Mouse (Mus musculus) thymus, adult 2 months (tissue): ENCODE data around the gene Alpk3. TPM values are rescaled to one million over a fixed set of nuclear protein-coding genes. Genes with fewer than 3 reads are reported as not detected.
A peak's percentile ranks its signal among the peaks of the same experiment; 100 is the strongest.

ENCODE experiments used
- DNase-seq: peaks from one replicate; pipeline ENCODE4 v3.0.0; 2021
- H3K27ac ChIP-seq: fragments of 200-500 bp; 2 replicates; pipeline ENCODE4 v1.5.1; 2012; ENCODE audit warnings: low read length, control low read depth; ENCODE audit not compliant: control insufficient read depth, insufficient read depth
- H3K27me3 ChIP-seq: fragments of 200-500 bp; 2 replicates; pipeline ENCODE4 v1.6.1; 2012; ENCODE audit warnings: mild to moderate bottlenecking, low read length, moderate library complexity, mixed read lengths; ENCODE audit not compliant: control insufficient read depth, insufficient read depth
- H3K36me3 ChIP-seq: fragments of 200-500 bp; 2 replicates; pipeline ENCODE4 v1.6.1; 2012; ENCODE audit warnings: mild to moderate bottlenecking, low read length, moderate library complexity; ENCODE audit not compliant: control insufficient read depth, insufficient read depth
- H3K4me1 ChIP-seq: fragments of 200-500 bp; replicated peaks from 2 replicates; pipeline ENCODE4 v1.6.1; 2012; ENCODE audit warnings: low read length; ENCODE audit not compliant: control insufficient read depth, insufficient read depth
- H3K4me3 ChIP-seq: fragments of 200-500 bp; 2 replicates; pipeline ENCODE4 v1.5.1; 2012; ENCODE audit warnings: mild to moderate bottlenecking, low read length, control low read depth, moderate library complexity; ENCODE audit not compliant: control insufficient read depth, insufficient read depth
- CTCF ChIP-seq: fragments of 200-500 bp; IDR thresholded peaks from 2 replicates; pipeline ENCODE4 v1.5.1; 2012; ENCODE audit warnings: mild to moderate bottlenecking, control low read depth, low read length, moderate library complexity, borderline replicate concordance; ENCODE audit not compliant: control insufficient read depth, poor library complexity, insufficient read depth; ENCODE audit errors: extremely low read depth
- POLR2A ChIP-seq: fragments of 200-500 bp; IDR thresholded peaks from 2 replicates; pipeline ENCODE4 v1.6.1; 2012; ENCODE audit warnings: mild to moderate bottlenecking, low read length, control low read depth, moderate library complexity; ENCODE audit not compliant: control insufficient read depth, poor library complexity, insufficient read depth; ENCODE audit errors: extremely low read depth
- WGBS: fragments of 180-500 bp; shearing (Covaris S2); methylation state at CpG from one replicate; pipeline ENCODE4 v1.1.7; 2018; 5-methylcytosine and 5-hydroxymethylcytosine counted together
- polyA plus RNA-seq: library from polyadenylated mRNA; depleted of rRNA; stranded (reverse); fragments of >200 nt; gene quantifications from 2 replicates; pipeline ENCODE4 v1.2.3, GENCODE M21; 2012

Gene Alpk3
- polyA plus RNA-seq, 1 experiment, result 1.4 TPM

DNA sequence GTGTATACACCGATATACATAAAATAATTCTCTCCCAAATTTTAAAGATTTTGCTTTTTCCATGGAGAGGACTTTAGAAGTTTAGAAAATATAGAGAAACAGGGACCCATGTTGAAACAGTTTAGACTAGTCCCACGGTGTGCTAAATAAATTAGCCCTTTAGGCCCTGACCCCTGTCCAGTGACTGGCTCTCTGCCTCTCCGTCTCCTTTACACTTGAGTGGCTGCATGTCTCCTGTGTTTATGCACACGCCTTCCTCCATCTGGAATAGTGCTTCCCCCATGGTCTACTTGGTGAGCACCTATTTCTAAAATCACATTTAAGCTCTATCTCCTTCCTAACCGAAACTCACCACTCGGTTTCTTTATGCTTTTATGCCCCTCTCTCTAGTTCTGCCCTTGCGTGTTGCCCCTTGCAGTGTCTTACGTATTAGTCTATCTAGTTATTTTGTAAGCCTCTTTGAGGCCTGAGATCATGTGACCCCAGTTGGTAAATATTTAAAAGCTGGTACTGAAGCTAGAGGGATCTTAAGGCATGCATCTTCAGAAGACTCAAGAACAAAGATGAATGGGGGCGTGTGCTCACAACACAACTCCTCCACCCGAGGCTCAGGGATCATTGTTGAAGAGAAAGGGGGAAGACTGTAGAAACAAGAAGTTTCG is 1.6 kb upstream of the Alpk3 start:
- no peak for TF ChIP-seq CTCF
- TF ChIP-seq POLR2A, result no peak
- H3K27me3 ChIP-seq, result no peaks in the 10 kb centered on the region
- no peaks in the 10 kb centered on the region for H3K36me3 ChIP-seq
- no peak for DNase-seq
- H3K4me3 ChIP-seq, result no peak overlapping the region
- H3K4me1 ChIP-seq, result no peaks in the 10 kb centered on the region
- WGBS, result 91% methylated on average over 11 of the region's 11 CpGs
- H3K27ac ChIP-seq, result no peak overlapping the region

DNA sequence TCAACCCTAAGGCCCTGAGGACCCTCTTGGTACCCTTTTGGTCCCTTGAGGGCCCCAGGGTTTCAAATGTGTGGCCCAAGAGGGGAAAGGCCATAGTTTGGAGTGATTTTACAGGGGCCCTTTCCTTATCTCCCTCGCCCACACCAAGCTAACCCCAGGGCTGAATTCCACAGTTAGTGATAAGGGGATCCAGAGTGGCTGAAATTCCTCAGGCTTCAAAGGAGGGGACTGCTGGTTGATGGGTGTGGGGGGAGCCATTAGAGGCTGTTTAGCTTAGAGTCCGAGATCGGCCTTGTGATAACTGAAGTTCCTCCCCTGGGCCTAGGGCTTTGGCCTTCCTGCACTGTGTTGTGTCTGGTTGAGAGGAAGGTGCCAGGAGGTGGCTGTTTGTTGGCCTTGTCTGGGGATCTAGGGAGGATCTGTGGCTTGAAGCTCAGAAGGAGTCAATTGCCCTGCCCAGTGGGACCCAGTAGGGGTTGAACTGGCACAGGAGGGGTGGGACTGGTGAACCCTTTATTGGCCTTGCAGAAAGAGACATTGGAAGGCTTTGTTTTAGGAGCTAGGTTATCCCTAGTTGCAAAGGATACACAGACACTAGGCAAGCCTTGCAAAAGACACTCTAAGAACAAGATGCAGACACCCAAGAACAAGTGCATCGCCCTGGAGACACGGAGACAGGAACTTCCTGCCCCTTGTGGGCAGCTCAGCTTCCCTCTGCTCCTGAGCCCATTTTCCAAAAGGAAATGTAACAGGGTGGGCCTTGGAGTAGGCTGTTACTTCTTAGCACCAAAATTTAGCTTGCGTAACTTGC is 706 bp downstream of the Alpk3 start:
- Histone ChIP-seq H3K4me3 (no peak overlapping the region), H3K4me1 (no peaks in the 10 kb centered on the region), H3K36me3 (no peaks in the 10 kb centered on the region), H3K27ac (no peak overlapping the region), H3K27me3 (no peaks in the 10 kb centered on the region)
- 78% methylated on average over 6 of the region's 6 CpGs for WGBS
- TF ChIP-seq POLR2A (no peak), CTCF (no peak)
- DNase-seq, result no peak

DNA sequence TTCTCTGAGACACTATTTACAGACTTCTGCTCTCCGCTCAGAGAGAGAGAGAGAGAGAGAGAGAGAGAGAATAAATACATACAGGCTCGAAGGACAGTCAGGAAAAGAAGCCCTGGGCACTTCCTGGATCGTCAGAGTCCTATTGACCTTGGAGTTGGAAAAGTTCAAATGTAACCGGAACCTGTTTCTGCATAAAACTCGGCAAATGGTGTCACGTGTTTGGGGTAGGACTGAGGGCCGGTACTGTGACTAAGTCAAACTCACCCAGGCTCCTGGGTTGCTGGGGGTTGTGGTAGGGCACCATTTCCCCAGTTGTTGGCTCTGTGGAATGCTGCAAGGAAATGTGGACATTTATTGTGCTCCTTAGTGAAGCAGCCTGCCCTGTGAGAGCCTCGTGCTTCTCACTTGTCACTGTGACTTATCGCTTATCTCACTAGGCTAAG is 1.3 kb downstream of the Alpk3 start:
- no peak overlapping the region for H3K4me3 ChIP-seq
- no peak overlapping the region for H3K27ac ChIP-seq

DNA sequence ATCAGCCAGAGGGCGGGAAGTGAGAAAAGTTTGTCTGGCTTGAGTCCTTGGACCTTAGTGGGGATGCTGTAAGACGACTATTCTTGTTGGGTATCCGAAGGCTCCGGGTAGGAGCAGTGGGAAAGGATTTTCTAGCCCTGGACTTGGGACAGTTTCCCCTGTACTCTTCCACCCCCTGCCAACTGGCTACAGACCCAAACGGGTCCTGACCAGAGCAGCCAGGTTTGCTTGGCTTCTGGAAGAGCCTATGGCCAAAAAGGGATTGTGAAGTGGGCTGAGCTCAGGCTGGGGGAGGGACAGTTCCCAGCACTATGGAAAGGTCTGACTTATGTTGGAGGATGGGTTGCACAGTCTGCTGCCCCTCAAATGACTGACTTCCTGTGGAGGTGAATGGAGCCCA is 2.0 kb downstream of the Alpk3 start:
- DNase-seq, result no peak
- no peak for TF ChIP-seq POLR2A
- no peak for TF ChIP-seq CTCF
- H3K36me3 ChIP-seq, result no peaks in the 10 kb centered on the region
- H3K4me1 ChIP-seq, result no peaks in the 10 kb centered on the region
- no peak overlapping the region for H3K27ac ChIP-seq
- 91% methylated on average over 5 of the region's 5 CpGs for WGBS
- no peak overlapping the region for H3K4me3 ChIP-seq
- no peaks in the 10 kb centered on the region for H3K27me3 ChIP-seq

More for the DNA sequence above, 1.3 kb downstream of the Alpk3 start:
- 75% methylated on average over 9 of the region's 9 CpGs for WGBS
- no peak for DNase-seq
- H3K36me3 ChIP-seq, result no peaks in the 10 kb centered on the region
- H3K4me1 ChIP-seq, result no peaks in the 10 kb centered on the region
- TF ChIP-seq POLR2A (no peak), CTCF (no peak)
- no peaks in the 10 kb centered on the region for H3K27me3 ChIP-seq

DNA sequence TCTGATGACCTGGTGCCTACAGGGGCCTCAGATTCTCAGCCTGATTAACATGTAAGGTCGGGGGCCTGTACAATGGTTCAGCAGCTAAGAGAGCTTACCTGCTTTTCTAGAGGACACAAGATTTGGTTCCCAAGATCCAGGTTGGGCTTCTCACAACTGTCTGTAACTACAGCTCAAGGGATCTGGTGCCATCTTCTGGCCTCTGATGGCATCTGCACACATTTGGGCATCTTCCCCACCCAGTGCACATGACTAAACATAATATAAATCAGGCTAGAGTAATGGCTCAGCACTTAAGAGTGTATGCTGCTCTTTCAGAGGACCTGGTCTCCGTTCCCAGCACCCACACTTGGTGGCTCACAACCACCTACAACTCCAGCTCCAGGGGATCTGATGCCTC is 3.5 kb downstream of the Alpk3 start:
- Histone ChIP-seq H3K36me3 (no peaks in the 10 kb centered on the region), H3K4me3 (no peak overlapping the region), H3K27me3 (no peaks in the 10 kb centered on the region), H3K4me1 (peaks cover 4% of the 10 kb centered on the region; the same call in 1 of the 2 replicates), H3K27ac (no peak overlapping the region)
- TF ChIP-seq POLR2A (no peak), CTCF (no peak)
- 90% methylated on average over 2 of the region's 2 CpGs for WGBS
- peak; percentile 53 for DNase-seq

DNA sequence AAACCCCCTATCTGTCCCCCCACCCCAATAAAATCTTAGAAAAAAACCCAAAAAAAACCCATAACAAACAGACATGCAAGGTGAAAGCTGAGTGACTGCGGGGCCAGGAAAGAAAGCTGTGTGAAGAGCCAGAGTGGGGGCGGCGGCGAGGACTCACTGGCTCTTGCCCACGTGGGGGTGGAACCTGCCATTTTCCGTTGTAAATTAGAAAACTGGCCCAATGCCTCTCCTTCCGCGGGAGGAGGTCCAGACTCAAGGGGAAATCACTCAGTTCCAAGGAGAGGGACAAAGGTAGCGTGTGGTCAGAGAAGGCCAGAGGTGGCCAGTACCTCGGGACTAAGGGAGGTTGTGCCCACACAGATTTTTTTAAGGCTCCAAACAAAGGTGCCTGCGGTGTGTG is 4.5 kb downstream of the Alpk3 start:
- H3K36me3 ChIP-seq, result no peaks in the 10 kb centered on the region
- WGBS, result 91% methylated on average over 11 of the region's 11 CpGs
- no peak for TF ChIP-seq POLR2A
- TF ChIP-seq CTCF, result no peak
- no peak overlapping the region for H3K27ac ChIP-seq
- no peaks in the 10 kb centered on the region for H3K27me3 ChIP-seq
- H3K4me3 ChIP-seq, result no peak overlapping the region
- peaks cover 4% of the 10 kb centered on the region; the same call in 1 of the 2 replicates for H3K4me1 ChIP-seq
- no peak for DNase-seq

DNA sequence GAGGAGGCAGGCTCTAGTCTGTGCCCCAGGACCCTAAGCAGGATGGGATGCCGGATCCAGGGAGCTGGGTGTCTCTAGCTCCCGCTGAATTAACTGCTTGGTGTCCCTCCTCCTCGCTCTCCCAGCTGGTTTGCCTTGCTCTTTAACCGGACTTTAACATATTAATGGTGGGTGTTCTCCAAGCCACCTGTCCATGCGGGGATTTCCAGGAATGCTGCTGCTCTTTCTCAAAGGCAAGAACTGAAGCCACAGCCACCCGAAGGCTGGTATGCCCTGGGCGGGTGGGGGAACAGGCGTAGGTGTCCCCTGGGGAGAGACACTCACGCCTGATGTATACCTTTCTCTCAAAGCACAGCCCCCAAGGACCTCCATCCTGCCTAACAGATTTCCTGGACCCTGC is 5.9 kb downstream of the Alpk3 start:
- Histone ChIP-seq H3K4me3 (no peak overlapping the region), H3K4me1 (peaks cover 4% of the 10 kb centered on the region; the same call in 1 of the 2 replicates), H3K36me3 (no peaks in the 10 kb centered on the region), H3K27ac (no peak overlapping the region), H3K27me3 (no peaks in the 10 kb centered on the region)
- DNase-seq, result no peak
- no peak for TF ChIP-seq CTCF
- no peak for TF ChIP-seq POLR2A
- 95% methylated on average over 9 of the region's 9 CpGs for WGBS
